Mouse (Mus musculus) embryonic fibroblast, embryonic 13.5 days (primary cell): ENCODE results near the gene Lin7b.

Experiments used
- CTCF ChIP-seq: IDR thresholded peaks from 2 replicates; pipeline ENCODE4 v1.5.1; 2011; ENCODE audit warnings: mild to moderate bottlenecking, control low read depth, low read length, moderate library complexity, borderline replicate concordance; ENCODE audit not compliant: insufficient read depth
- POLR2A ChIP-seq: IDR thresholded peaks from 2 replicates; pipeline ENCODE4 v1.6.1; 2011; ENCODE audit warnings: low read depth, mild to moderate bottlenecking, control low read depth, low read length, moderate library complexity

DNA sequence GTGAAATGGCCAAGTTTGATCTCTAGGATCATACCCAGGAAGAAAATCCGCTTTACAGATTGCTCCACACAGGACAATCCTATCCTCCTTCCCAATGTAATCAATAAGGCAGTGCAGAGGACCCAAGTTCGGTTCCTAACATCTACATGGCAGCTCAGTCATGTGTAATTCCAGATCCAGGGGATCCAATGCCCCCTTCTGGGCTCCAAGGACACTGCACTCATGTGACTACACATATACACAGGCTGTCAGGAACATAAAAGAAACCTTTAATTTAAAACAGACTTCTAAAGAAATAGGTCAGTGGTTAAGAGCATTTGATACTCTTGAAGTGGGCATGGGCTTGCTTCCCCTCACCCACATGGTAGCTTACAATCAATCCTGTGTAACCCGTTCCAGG is 15.7 kb upstream of the Lin7b start:
- TF ChIP-seq POLR2A = no peak
- no peak for TF ChIP-seq CTCF
